Mouse (Mus musculus) midbrain, embryonic 10.5 days (tissue): ENCODE measurements around the gene Olfr353. TPM values are rescaled to one million over a fixed set of nuclear protein-coding genes. Genes with fewer than 3 reads are reported as not detected.

Experiments used
- DNase-seq: peaks from one replicate; pipeline ENCODE4 v3.0.0-alpha.2; 2017; ENCODE audit warnings: low spot score
- H3K27ac ChIP-seq: fragments of 300-500 bp; sonication (generic); replicated peaks from 2 replicates; pipeline ENCODE4 v1.5.1; 2016; ENCODE audit warnings: mild to moderate bottlenecking
- H3K27me3 ChIP-seq: fragments of 300-500 bp; sonication (generic); 2 replicates; pipeline ENCODE4 v1.6.1; 2016; ENCODE audit warnings: low read depth, mild to moderate bottlenecking; ENCODE audit not compliant: poor library complexity, severe bottlenecking
- H3K36me3 ChIP-seq: fragments of 300-500 bp; sonication (generic); 2 replicates; pipeline ENCODE4 v1.6.1; 2016; ENCODE audit warnings: mild to moderate bottlenecking, moderate library complexity
- H3K4me1 ChIP-seq: fragments of 300-500 bp; sonication (generic); 2 replicates; pipeline ENCODE4 v1.6.1; 2016
- H3K4me3 ChIP-seq: fragments of 300-500 bp; sonication (generic); 2 replicates; pipeline ENCODE4 v1.5.1; 2016; ENCODE audit warnings: mild to moderate bottlenecking, moderate library complexity
- H3K9me3 ChIP-seq: fragments of 300-500 bp; sonication (generic); replicated peaks from 2 replicates; pipeline ENCODE4 v1.6.1; 2016; ENCODE audit warnings: mild to moderate bottlenecking
- WGBS: fragments of 180-500 bp; shearing (Covaris S2); methylation state at CpG from one replicate; pipeline ENCODE4 v1.1.7; 2016; 5-methylcytosine and 5-hydroxymethylcytosine counted together
- polyA plus RNA-seq: library from polyadenylated mRNA; unstranded; fragments of >200 nt; fragmentation: Nextera tagmentation; extraction: Ambion mirVana; gene quantifications from 2 replicates; pipeline ENCODE4 v1.2.1, GENCODE M21; 2016

Gene Olfr353
- not detected in 2 replicates for polyA plus RNA-seq

GRCm38 (mm10) chr2:36892836-36893235, at the start of gene Olfr353:
Gene Olfr353 (minus strand): TSS chr2:36892936.
- Histone ChIP-seq H3K27ac (no peak within 1 kb of the TSS), H3K36me3 (no peaks in the 10 kb centered on the region), H3K9me3 (peaks cover 36% of the 10 kb centered on the region), H3K4me1 (no peaks in the 10 kb centered on the region), H3K27me3 (no peaks in the 10 kb centered on the region), H3K4me3 (no peak within 1 kb of the TSS)
- no peak for DNase-seq

GRCm38 (mm10) chr2:36936821-36937220, 44.1 kb upstream of the Olfr353 start, which contains the start of gene Olfr356:
Gene Olfr356 (plus strand): TSS chr2:36937121.
- 81% methylated on average over 2 of the region's 2 CpGs for WGBS
- no peak within 1 kb of the TSS for H3K4me3 ChIP-seq
- no peak for DNase-seq

GRCm38 (mm10) chr2:36928797-36929196, 36.1 kb upstream of the Olfr353 start, which contains the start of gene Olfr355:
Gene Olfr355 (minus strand): TSS chr2:36928897.
- Histone ChIP-seq H3K27ac (no peak within 1 kb of the TSS), H3K4me3 (no peak within 1 kb of the TSS), H3K4me1 (no peaks in the 10 kb centered on the region), H3K27me3 (no peaks in the 10 kb centered on the region), H3K36me3 (no peaks in the 10 kb centered on the region), H3K9me3 (peaks cover 44% of the 10 kb centered on the region)
- DNase-seq = no peak

More at GRCm38 (mm10) chr2:36936821-36937220, 44.1 kb upstream of the Olfr353 start, which contains the start of gene Olfr356:
- Histone ChIP-seq H3K27ac (no peak within 1 kb of the TSS), H3K9me3 (peaks cover 40% of the 10 kb centered on the region), H3K27me3 (no peaks in the 10 kb centered on the region), H3K4me1 (no peaks in the 10 kb centered on the region), H3K36me3 (no peaks in the 10 kb centered on the region)

GRCm38 (mm10) chr2:36905380-36905779, 12.6 kb upstream of the Olfr353 start, which contains the start of gene Olfr354:
Gene Olfr354 (plus strand): TSS chr2:36905680.
- H3K4me3 ChIP-seq = no peak within 1 kb of the TSS
- H3K27me3 ChIP-seq = no peaks in the 10 kb centered on the region
- DNase-seq = no peak
- no peaks in the 10 kb centered on the region for H3K4me1 ChIP-seq
- peaks cover 41% of the 10 kb centered on the region for H3K9me3 ChIP-seq
- H3K27ac ChIP-seq = no peak within 1 kb of the TSS
- H3K36me3 ChIP-seq = no peaks in the 10 kb centered on the region

- H3K27ac ChIP-seq = no peak overlapping the region
- H3K36me3 ChIP-seq = no peaks in the 10 kb centered on the region
- no peaks in the 10 kb centered on the region for H3K4me1 ChIP-seq
- H3K4me3 ChIP-seq = no peak overlapping the region
- peaks cover 46% of the 10 kb centered on the region for H3K9me3 ChIP-seq
- H3K27me3 ChIP-seq = no peaks in the 10 kb centered on the region
- no peak for DNase-seq
These were observed 4.4 kb upstream of the Olfr353 start for GRCm38 (mm10) chr2:36897114-36897513.

- Histone ChIP-seq H3K27ac (no peak within 1 kb of the TSS), H3K4me3 (no peak within 1 kb of the TSS), H3K27me3 (no peaks in the 10 kb centered on the region), H3K9me3 (peaks cover 57% of the 10 kb centered on the region), H3K4me1 (no peaks in the 10 kb centered on the region), H3K36me3 (no peaks in the 10 kb centered on the region)
- WGBS = 92% methylated on average over 1 of the region's 1 CpGs
- no peak for DNase-seq
These were observed 24.6 kb downstream of the Olfr353 start, which contains the start of gene Olfr352 for GRCm38 (mm10) chr2:36868160-36868559. Gene Olfr352 (plus strand): TSS chr2:36868460.

- no peak within 1 kb of the TSS for H3K4me3 ChIP-seq
- WGBS = 82% methylated on average over 1 of the region's 1 CpGs
- H3K27me3 ChIP-seq = no peaks in the 10 kb centered on the region
- H3K4me1 ChIP-seq = no peaks in the 10 kb centered on the region
- H3K36me3 ChIP-seq = no peaks in the 10 kb centered on the region
- H3K27ac ChIP-seq = no peak within 1 kb of the TSS
- no peak for DNase-seq
- H3K9me3 ChIP-seq = peaks cover 47% of the 10 kb centered on the region
These were observed 30.2 kb downstream of the Olfr353 start, which contains the start of gene Olfr351 for GRCm38 (mm10) chr2:36862560-36862959. Gene Olfr351 (minus strand): TSS chr2:36862660.

GRCm38 (mm10) chr2:36846010-36846409, 46.7 kb downstream of the Olfr353 start, which contains the start of gene Olfr350:
Gene Olfr350 (plus strand): TSS chr2:36846310.
- H3K9me3 ChIP-seq = peaks cover 56% of the 10 kb centered on the region
- 82% methylated on average over 1 of the region's 1 CpGs for whole genome bisulfite sequencing
- no peaks in the 10 kb centered on the region for H3K4me1 ChIP-seq
- no peaks in the 10 kb centered on the region for H3K36me3 ChIP-seq
- no peaks in the 10 kb centered on the region for H3K27me3 ChIP-seq
- no peak within 1 kb of the TSS for H3K27ac ChIP-seq
- DNase-seq = no peak
- H3K4me3 ChIP-seq = no peak within 1 kb of the TSS

Other genes with a start within 250 kb of the Olfr353 start
- gene Olfr346, start 207.1 kb downstream of the Olfr353 start, polyA plus RNA-seq = not detected in 2 replicates
- gene Olfr347, start 161.0 kb downstream of the Olfr353 start, polyA plus RNA-seq = not detected in 2 replicates
- gene Olfr348, start 108.7 kb downstream of the Olfr353 start, polyA plus RNA-seq = not detected in 2 replicates
- not detected in 2 replicates for gene Olfr50, start 102.4 kb downstream of the Olfr353 start, polyA plus RNA-seq
- gene Olfr3, start 75.9 kb downstream of the Olfr353 start, polyA plus RNA-seq = not detected in 2 replicates
- not detected in 2 replicates for gene Olfr350, start 46.6 kb downstream of the Olfr353 start, polyA plus RNA-seq
- gene Olfr351, start 30.3 kb downstream of the Olfr353 start, polyA plus RNA-seq = not detected in 2 replicates
- not detected in 2 replicates for gene Olfr352, start 24.5 kb downstream of the Olfr353 start, polyA plus RNA-seq
- gene Olfr354, start 12.7 kb upstream of the Olfr353 start, polyA plus RNA-seq = not detected in 2 replicates
- not detected in 2 replicates for gene Olfr355, start 36.0 kb upstream of the Olfr353 start, polyA plus RNA-seq
- gene Olfr356, start 44.2 kb upstream of the Olfr353 start, polyA plus RNA-seq = not detected in 2 replicates
- gene Olfr357, start 100.9 kb upstream of the Olfr353 start, polyA plus RNA-seq = not detected in 2 replicates
- not detected in 2 replicates for gene Olfr358, start 116.4 kb upstream of the Olfr353 start, polyA plus RNA-seq
- gene Olfr360, start 172.8 kb upstream of the Olfr353 start, polyA plus RNA-seq = not detected in 2 replicates
- not detected in 2 replicates for gene Olfr361, start 196.4 kb upstream of the Olfr353 start, polyA plus RNA-seq
- not detected in 2 replicates for gene Olfr362, start 225.0 kb upstream of the Olfr353 start, polyA plus RNA-seq
- gene Olfr364-ps1, start 246.4 kb upstream of the Olfr353 start, polyA plus RNA-seq = not detected in 2 replicates